Mouse (Mus musculus): ENCODE results near the gene Tmem262. TPM values are rescaled to one million over a fixed set of nuclear protein-coding genes. Genes with fewer than 3 reads are reported as not detected.

The Tmem262 gene
- polyA plus RNA-seq, 1 experiment from 2014 or later = not detected

DNA sequence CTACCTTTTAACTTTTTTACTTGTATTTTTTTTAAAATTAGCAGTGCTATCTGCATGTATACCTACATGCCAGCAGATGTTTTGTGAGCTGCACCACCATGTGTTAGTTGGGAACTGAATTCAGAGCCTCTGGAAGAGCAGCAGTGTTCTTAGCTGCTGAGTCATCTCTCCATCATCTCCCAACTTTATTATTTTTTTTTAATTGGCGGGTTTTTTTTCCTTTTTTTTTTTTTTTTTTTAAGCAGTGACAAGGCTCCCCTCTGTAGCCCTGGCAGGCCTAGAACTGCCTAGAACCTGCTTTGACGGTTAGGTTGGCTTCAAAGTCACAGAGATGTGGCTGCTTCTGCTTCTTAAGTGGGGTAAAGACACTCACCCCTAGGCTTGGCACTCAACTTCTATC, 45.1 kb downstream of the Tmem262 start:
- H3K9me3 ChIP-seq (replicated peaks; ENCODE audit: control insufficient read depth, low read length) = 0 out of 2 replicates have a peak, but pooled peaks cover 4% of the 10 kb centered on the region
- H3K4me2 ChIP-seq (ENCODE audit: low read depth, low read length) = no peak overlapping the region
- H3K27ac ChIP-seq (ENCODE audit: low read length) = no peak overlapping the region
- H3K27me3 ChIP-seq (ENCODE audit: control insufficient read depth, insufficient read depth, low read length) = no peaks in the 10 kb centered on the region
- ATAC-seq (replicated peaks; ENCODE audit: extremely low read depth, insufficient read depth, low FRiP score) = no peak
- no peaks in the 10 kb centered on the region for H3K36me3 ChIP-seq (ENCODE audit: control insufficient read depth, insufficient read depth)
- H3K9ac ChIP-seq (ENCODE audit: low read length) = no peak overlapping the region
- WGBS = 68% methylated on average over 2 of the region's 2 CpGs
- no peaks in the 10 kb centered on the region for H3K4me1 ChIP-seq (ENCODE audit: control insufficient read depth, insufficient read depth, low read length)
- H3K4me3 ChIP-seq (ENCODE audit: low read length) = no peak overlapping the region

DNA sequence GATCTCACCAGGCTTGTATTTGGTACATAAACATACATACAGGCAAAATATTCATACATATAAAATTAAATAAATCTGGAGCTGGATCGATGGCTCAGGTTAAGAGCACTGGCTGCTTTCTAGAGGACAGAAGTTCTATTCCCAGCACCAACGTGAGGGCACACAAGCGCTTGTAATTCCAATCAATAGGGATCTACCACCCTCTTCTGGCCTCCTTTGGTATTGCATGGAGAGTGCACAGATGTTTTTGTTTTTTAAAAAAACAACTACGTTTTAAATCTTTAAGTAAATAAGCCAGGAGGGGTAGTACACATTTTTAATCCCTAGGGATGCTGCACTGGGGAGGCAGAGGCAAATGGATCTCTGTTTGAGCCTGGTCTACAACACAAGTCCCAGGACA, 46.5 kb downstream of the Tmem262 start:
- H3K4me1 ChIP-seq (ENCODE audit: control insufficient read depth, insufficient read depth, low read length) = no peaks in the 10 kb centered on the region
- ATAC-seq (replicated peaks; ENCODE audit: extremely low read depth, insufficient read depth, low FRiP score) = no peak
- no peaks in the 10 kb centered on the region for H3K27me3 ChIP-seq (ENCODE audit: control insufficient read depth, insufficient read depth, low read length)
- no peak overlapping the region for H3K9ac ChIP-seq (ENCODE audit: low read length)
- 21% methylated on average over 4 of the region's 4 CpGs for WGBS
- H3K36me3 ChIP-seq (ENCODE audit: control insufficient read depth, insufficient read depth) = no peaks in the 10 kb centered on the region
- 0 out of 2 replicates have a peak, but pooled peaks cover 4% of the 10 kb centered on the region for H3K9me3 ChIP-seq (replicated peaks; ENCODE audit: control insufficient read depth, low read length)
- no peak overlapping the region for H3K27ac ChIP-seq (ENCODE audit: low read length)
- no peak overlapping the region for H3K4me3 ChIP-seq (ENCODE audit: low read length)
- H3K4me2 ChIP-seq (ENCODE audit: low read depth, low read length) = no peak overlapping the region

DNA sequence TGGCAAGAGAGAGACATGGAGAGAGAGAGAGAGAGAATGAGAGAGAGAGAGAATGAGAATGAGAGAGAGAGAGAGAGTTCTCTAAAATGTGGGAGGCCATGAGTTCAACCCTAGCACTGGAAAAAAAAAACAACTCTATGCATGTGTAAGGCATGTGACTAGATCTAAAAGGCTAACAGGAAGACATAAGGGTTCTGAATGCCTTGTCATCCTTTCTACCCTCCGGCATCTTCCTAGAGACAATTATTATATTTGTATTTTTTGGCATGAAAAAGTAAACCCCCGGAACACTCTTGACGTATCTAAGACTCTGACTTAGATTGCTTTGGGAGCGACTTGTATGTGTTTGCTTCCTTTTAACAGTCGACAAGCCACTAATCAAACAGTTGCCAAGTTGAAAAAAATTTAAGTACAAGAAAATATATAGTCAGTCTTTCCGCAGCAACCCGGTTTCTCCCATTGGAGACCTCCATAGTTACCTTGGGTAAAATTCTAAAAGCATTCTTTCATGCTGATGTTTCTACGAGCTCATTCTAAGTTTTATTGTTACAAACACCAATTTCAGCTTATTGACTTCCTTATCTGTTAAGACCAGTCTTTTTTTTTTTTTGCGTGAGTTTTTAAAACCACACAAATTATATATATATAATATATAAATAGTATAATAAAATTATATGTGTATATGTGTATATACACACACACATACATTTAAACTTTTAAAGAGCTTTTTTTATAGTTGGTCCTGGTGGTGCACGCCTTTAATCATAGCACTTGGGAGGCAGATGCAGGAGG, 47.2 kb downstream of the Tmem262 start:
- ATAC-seq (replicated peaks; ENCODE audit: extremely low read depth, insufficient read depth, low FRiP score) = no peak
- no peaks in the 10 kb centered on the region for H3K27me3 ChIP-seq (ENCODE audit: control insufficient read depth, insufficient read depth, low read length)
- no peaks in the 10 kb centered on the region for H3K36me3 ChIP-seq (ENCODE audit: control insufficient read depth, insufficient read depth)
- peak overlapping the region; percentile 94 for H3K27ac ChIP-seq (ENCODE audit: low read length)
- WGBS = 71% methylated on average over 10 of the region's 10 CpGs
- H3K4me2 ChIP-seq (ENCODE audit: low read depth, low read length) = peak overlapping the region; percentile 73
- 0 out of 2 replicates have a peak, but pooled peaks cover 4% of the 10 kb centered on the region for H3K9me3 ChIP-seq (replicated peaks; ENCODE audit: control insufficient read depth, low read length)
- peak overlapping the region; percentile 72 for H3K4me3 ChIP-seq (ENCODE audit: low read length)
- H3K4me1 ChIP-seq (ENCODE audit: control insufficient read depth, insufficient read depth, low read length) = no peaks in the 10 kb centered on the region
- H3K9ac ChIP-seq (ENCODE audit: low read length) = peak overlapping the region; percentile 81

DNA sequence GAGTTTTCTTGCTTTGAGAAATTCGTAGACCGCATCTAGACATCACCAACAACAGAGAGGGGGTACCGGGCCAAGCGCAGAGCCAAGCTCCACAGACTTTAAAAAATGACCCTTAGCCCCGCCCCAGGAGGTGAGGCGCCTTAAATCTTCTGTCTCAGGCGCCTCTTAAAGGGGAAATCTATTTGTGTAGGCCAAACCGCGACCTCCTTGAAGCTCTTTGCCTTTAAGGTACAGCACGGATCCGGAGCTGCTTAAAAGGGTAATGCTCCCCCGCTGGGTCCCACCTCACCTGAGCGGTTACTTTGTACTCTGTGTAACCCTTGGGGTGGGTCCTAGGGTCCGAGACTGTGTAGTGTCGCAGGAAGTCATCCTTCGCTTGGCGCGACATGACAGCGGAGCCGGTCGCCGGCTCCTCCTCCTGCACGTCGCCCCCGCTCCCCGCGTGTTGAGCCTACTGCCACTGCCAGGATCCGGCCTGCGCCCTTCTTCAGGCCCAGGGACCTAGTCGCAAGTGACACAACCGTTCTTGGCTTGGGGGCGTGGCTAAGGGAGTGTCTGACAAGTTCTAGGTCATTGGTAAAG, 48.0 kb downstream of the Tmem262 start, which contains the start of gene Snx15:
TSS of gene Snx15 (minus strand) at position 545 of the 582 bp plus-strand sequence.
- H3K4me1 ChIP-seq (ENCODE audit: control insufficient read depth, insufficient read depth, low read length) = no peaks in the 10 kb centered on the region
- WGBS = 0% methylated on average over 32 of the region's 32 CpGs
- H3K4me3 ChIP-seq (ENCODE audit: low read length) = peak within 1 kb of the TSS; percentile 72
- no peaks in the 10 kb centered on the region for H3K27me3 ChIP-seq (ENCODE audit: control insufficient read depth, insufficient read depth, low read length)
- peak within 1 kb of the TSS; percentile 81 for H3K9ac ChIP-seq (ENCODE audit: low read length)
- ATAC-seq (replicated peaks; ENCODE audit: extremely low read depth, insufficient read depth, low FRiP score) = peak; percentile 95
- H3K27ac ChIP-seq (ENCODE audit: low read length) = peak within 1 kb of the TSS; percentile 94
- no peaks in the 10 kb centered on the region for H3K36me3 ChIP-seq (ENCODE audit: control insufficient read depth, insufficient read depth)
- peak within 1 kb of the TSS; percentile 73 for H3K4me2 ChIP-seq (ENCODE audit: low read depth, low read length)
- H3K9me3 ChIP-seq (replicated peaks; ENCODE audit: control insufficient read depth, low read length) = 0 out of 2 replicates have a peak, but pooled peaks cover 4% of the 10 kb centered on the region

Small RNAs within 50 kb of the gene (microRNA-seq; reads per million reads assigned to microRNA genes)
- gene Mir6988 = 1.6 reads per million

Other genes with a start within 250 kb of the Tmem262 start
- 33.6 and 34.8 TPM in 2 replicates for gene Frmd8, start 204.8 kb upstream of the Tmem262 start, polyA plus RNA-seq (2015; fragmentation: Nextera tagmentation; extraction: Ambion mirVana)
- gene Slc25a45, start 202.2 kb upstream of the Tmem262 start, polyA plus RNA-seq (2015; fragmentation: Nextera tagmentation; extraction: Ambion mirVana) = 4.6 and 5.0 TPM in 2 replicates
- 1.5 and 1.6 TPM in 2 replicates for gene Tigd3, start 185.9 kb upstream of the Tmem262 start, polyA plus RNA-seq (2015; fragmentation: Nextera tagmentation; extraction: Ambion mirVana)
- 97.5 and 103 TPM in 2 replicates for gene Dpf2, start 167.0 kb upstream of the Tmem262 start, polyA plus RNA-seq (2015; fragmentation: Nextera tagmentation; extraction: Ambion mirVana)
- gene Cdc42ep2, start 155.2 kb upstream of the Tmem262 start, polyA plus RNA-seq (2015; fragmentation: Nextera tagmentation; extraction: Ambion mirVana) = 12.4 and 12.6 TPM in 2 replicates
- gene Pola2, start 115.8 kb upstream of the Tmem262 start, polyA plus RNA-seq (2015; fragmentation: Nextera tagmentation; extraction: Ambion mirVana) = 48.3 and 55.2 TPM in 2 replicates
- gene Slc22a20, start 93.9 kb upstream of the Tmem262 start, polyA plus RNA-seq (2015; fragmentation: Nextera tagmentation; extraction: Ambion mirVana) = 0.07 TPM in 1 of 2 replicates, not detected in the other
- 9.5 and 10.0 TPM in 2 replicates for gene Capn1, start 64.1 kb upstream of the Tmem262 start, polyA plus RNA-seq (2015; fragmentation: Nextera tagmentation; extraction: Ambion mirVana)
- 15.8 and 18.6 TPM in 2 replicates for gene Syvn1, start 33.5 kb upstream of the Tmem262 start, polyA plus RNA-seq (2015; fragmentation: Nextera tagmentation; extraction: Ambion mirVana)
- gene Mrpl49, start 22.2 kb upstream of the Tmem262 start, polyA plus RNA-seq (2015; fragmentation: Nextera tagmentation; extraction: Ambion mirVana) = 60.4 and 67.4 TPM in 2 replicates
- gene Fau, start 22.2 kb upstream of the Tmem262 start, polyA plus RNA-seq (2015; fragmentation: Nextera tagmentation; extraction: Ambion mirVana) = 354 and 453 TPM in 2 replicates
- gene Znhit2, start 18.8 kb upstream of the Tmem262 start, polyA plus RNA-seq (2015; fragmentation: Nextera tagmentation; extraction: Ambion mirVana) = 21.8 and 24.7 TPM in 2 replicates
- gene Tm7sf2, start 11.7 kb upstream of the Tmem262 start, polyA plus RNA-seq (2015; fragmentation: Nextera tagmentation; extraction: Ambion mirVana) = 6.6 and 8.7 TPM in 2 replicates
- 49.0 and 50.7 TPM in 2 replicates for gene Vps51, start 2.8 kb upstream of the Tmem262 start, polyA plus RNA-seq (2015; fragmentation: Nextera tagmentation; extraction: Ambion mirVana)
- gene Gm28374, start 2.2 kb downstream of the Tmem262 start, polyA plus RNA-seq (2015; fragmentation: Nextera tagmentation; extraction: Ambion mirVana) = 0.56 and 1.3 TPM in 2 replicates
- gene Zfpl1, start 4.9 kb downstream of the Tmem262 start, polyA plus RNA-seq (2015; fragmentation: Nextera tagmentation; extraction: Ambion mirVana) = 46.1 and 48.1 TPM in 2 replicates
- gene Cdca5, start 5.0 kb downstream of the Tmem262 start, polyA plus RNA-seq (2015; fragmentation: Nextera tagmentation; extraction: Ambion mirVana) = 26.9 and 28.1 TPM in 2 replicates
- 0.30 and 0.49 TPM in 2 replicates for gene AC131692.1, start 14.4 kb downstream of the Tmem262 start, polyA plus RNA-seq (2015; fragmentation: Nextera tagmentation; extraction: Ambion mirVana)
- gene Naaladl1, start 25.7 kb downstream of the Tmem262 start, polyA plus RNA-seq (2015; fragmentation: Nextera tagmentation; extraction: Ambion mirVana) = 0.27 and 3.9 TPM in 2 replicates
- 32.3 and 33.9 TPM in 2 replicates for gene Sac3d1, start 38.6 kb downstream of the Tmem262 start, polyA plus RNA-seq (2015; fragmentation: Nextera tagmentation; extraction: Ambion mirVana)
- gene Snx15, start 48.3 kb downstream of the Tmem262 start, polyA plus RNA-seq (2015; fragmentation: Nextera tagmentation; extraction: Ambion mirVana) = 20.5 and 25.1 TPM in 2 replicates
- gene Batf2, start 61.0 kb downstream of the Tmem262 start, polyA plus RNA-seq (2015; fragmentation: Nextera tagmentation; extraction: Ambion mirVana) = 0.11 TPM in 1 of 2 replicates, not detected in the other
- gene Arl2, start 61.5 kb downstream of the Tmem262 start, polyA plus RNA-seq (2015; fragmentation: Nextera tagmentation; extraction: Ambion mirVana) = 77.2 and 84.5 TPM in 2 replicates
- not detected in 2 replicates for gene Majin, start 104.4 kb downstream of the Tmem262 start, polyA plus RNA-seq (2015; fragmentation: Nextera tagmentation; extraction: Ambion mirVana)
- 0.25 TPM in 1 of 2 replicates, not detected in the other for gene Gpha2, start 146.3 kb downstream of the Tmem262 start, polyA plus RNA-seq (2015; fragmentation: Nextera tagmentation; extraction: Ambion mirVana)
- 22.6 and 23.4 TPM in 2 replicates for gene Ppp2r5b, start 155.8 kb downstream of the Tmem262 start, polyA plus RNA-seq (2015; fragmentation: Nextera tagmentation; extraction: Ambion mirVana)
- gene Atg2a, start 161.6 kb downstream of the Tmem262 start, polyA plus RNA-seq (2015; fragmentation: Nextera tagmentation; extraction: Ambion mirVana) = 8.0 and 8.9 TPM in 2 replicates
- gene Ehd1, start 196.7 kb downstream of the Tmem262 start, polyA plus RNA-seq (2015; fragmentation: Nextera tagmentation; extraction: Ambion mirVana) = 63.7 and 73.2 TPM in 2 replicates
- gene Cdc42bpg, start 226.4 kb downstream of the Tmem262 start, polyA plus RNA-seq (2015; fragmentation: Nextera tagmentation; extraction: Ambion mirVana) = 0.64 and 0.67 TPM in 2 replicates